Mouse (Mus musculus) cerebellum, adult 11-12 months (tissue): ENCODE measurements around the gene Lsamp.

Source experiments
- DNase-seq: peaks from one replicate; pipeline ENCODE4 v3.0.0; 2022

The Lsamp gene

GRCm38 (mm10) chr16:40692292-40692691, 708.1 kb downstream of the Lsamp start:
- DNase-seq, result no peak

GRCm38 (mm10) chr16:40697253-40697652, 713.1 kb downstream of the Lsamp start:
- DNase-seq, result no peak

- no peak for DNase-seq
These were observed 724.4 kb downstream of the Lsamp start for GRCm38 (mm10) chr16:40708558-40708957.

- no peak for DNase-seq
These were observed 725.4 kb downstream of the Lsamp start for GRCm38 (mm10) chr16:40709574-40709973.

- DNase-seq, result no peak
These were observed 725.9 kb downstream of the Lsamp start for GRCm38 (mm10) chr16:40710068-40710467.

GRCm38 (mm10) chr16:40710491-40710890, 726.3 kb downstream of the Lsamp start:
- DNase-seq, result no peak

GRCm38 (mm10) chr16:40713725-40714124, 729.6 kb downstream of the Lsamp start:
- no peak for DNase-seq

GRCm38 (mm10) chr16:40739015-40739414, 754.9 kb downstream of the Lsamp start:
- DNase-seq, result peak; percentile 26

GRCm38 (mm10) chr16:40739771-40740170, 755.6 kb downstream of the Lsamp start:
- no peak for DNase-seq

GRCm38 (mm10) chr16:40740273-40740672, 756.1 kb downstream of the Lsamp start:
- DNase-seq, result no peak

- DNase-seq, result no peak
These were observed 843.0 kb downstream of the Lsamp start for GRCm38 (mm10) chr16:40827191-40827590.

- no peak for DNase-seq
These were observed 847.4 kb downstream of the Lsamp start for GRCm38 (mm10) chr16:40831536-40831935.

- DNase-seq, result no peak
These were observed 857.6 kb downstream of the Lsamp start for GRCm38 (mm10) chr16:40841765-40842164.

- DNase-seq, result no peak
These were observed 882.6 kb downstream of the Lsamp start for GRCm38 (mm10) chr16:40866733-40867132.

- no peak for DNase-seq
These were observed 894.1 kb downstream of the Lsamp start for GRCm38 (mm10) chr16:40878301-40878700.

- no peak for DNase-seq
These were observed 897.8 kb downstream of the Lsamp start for GRCm38 (mm10) chr16:40881942-40882341.

GRCm38 (mm10) chr16:40891338-40891737, 907.2 kb downstream of the Lsamp start:
- no peak for DNase-seq

GRCm38 (mm10) chr16:40897768-40898327, 913.7 kb downstream of the Lsamp start:
- DNase-seq, result no peak

- no peak for DNase-seq
These were observed 923.7 kb downstream of the Lsamp start for GRCm38 (mm10) chr16:40907892-40908291.

GRCm38 (mm10) chr16:40914141-40914540, 930.0 kb downstream of the Lsamp start:
- DNase-seq, result no peak

GRCm38 (mm10) chr16:40930596-40930995, 946.4 kb downstream of the Lsamp start:
- no peak for DNase-seq

- no peak for DNase-seq
These were observed 958.1 kb downstream of the Lsamp start for GRCm38 (mm10) chr16:40942266-40942665.

GRCm38 (mm10) chr16:40945834-40946233, 961.7 kb downstream of the Lsamp start:
- DNase-seq, result no peak

- no peak for DNase-seq
These were observed 963.9 kb downstream of the Lsamp start for GRCm38 (mm10) chr16:40948013-40948412.

- no peak for DNase-seq
These were observed 975.0 kb downstream of the Lsamp start for GRCm38 (mm10) chr16:40959211-40959610.

- DNase-seq, result no peak
These were observed 976.4 kb downstream of the Lsamp start for GRCm38 (mm10) chr16:40960586-40960985.
